Mouse (Mus musculus): ENCODE data around the gene Wdfy4.

Gene Wdfy4

GRCm38 (mm10) chr14:33189849-33190423 lies 4.6 kb upstream of the Wdfy4 start:
- DNase-seq (ENCODE audit: low spot score in 2 of 2): no peak

GRCm38 (mm10) chr14:33189230-33189629 lies 3.9 kb upstream of the Wdfy4 start:
- no peak for DNase-seq (ENCODE audit: low spot score in 2 of 2)

GRCm38 (mm10) chr14:33187201-33187600 lies 1.9 kb upstream of the Wdfy4 start:
- no peak for DNase-seq (ENCODE audit: low spot score in 2 of 2)

- DNase-seq (ENCODE audit: low spot score in 2 of 2): no peak
Measured at GRCm38 (mm10) chr14:33180102-33180501, 5.2 kb downstream of the Wdfy4 start.

DNA sequence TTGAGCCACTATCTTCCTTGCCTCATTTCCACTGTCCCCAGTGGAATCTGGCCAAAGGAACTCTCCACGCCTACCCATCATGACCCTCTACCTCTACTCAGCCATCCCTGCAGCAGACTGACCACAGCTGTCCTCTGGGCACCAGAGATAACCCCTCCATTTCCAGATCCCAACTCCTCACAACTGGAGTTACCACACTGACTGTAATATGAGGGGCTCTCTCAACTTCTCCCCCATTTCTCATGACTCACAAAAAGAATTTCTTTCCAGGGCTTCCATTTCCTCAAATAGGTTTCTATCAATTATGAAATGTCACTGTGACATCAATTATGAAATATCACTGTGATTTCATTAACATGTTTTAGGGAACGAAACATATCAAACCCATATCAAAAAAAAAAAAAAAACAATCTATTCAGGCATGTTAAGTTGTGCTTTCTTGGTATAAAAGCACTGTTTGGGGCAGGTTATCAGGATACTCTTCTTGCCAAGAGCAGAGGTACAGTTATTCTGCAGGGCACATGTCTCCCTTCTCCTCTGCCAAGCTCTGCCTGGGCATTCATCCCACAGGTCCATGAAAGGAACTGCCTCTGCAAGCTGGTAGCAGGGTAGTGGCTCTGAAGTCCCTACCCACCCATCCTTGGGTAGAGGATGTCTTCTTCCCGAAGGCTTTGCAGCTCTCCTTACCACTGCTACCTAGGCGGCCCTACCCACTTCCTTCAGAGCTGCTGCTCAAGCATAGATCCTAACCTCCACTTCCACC lies 10.1 kb downstream of the Wdfy4 start:
- DNase-seq (ENCODE audit: low spot score in 2 of 2): no peak

GRCm38 (mm10) chr14:33171942-33172341 lies 13.4 kb downstream of the Wdfy4 start:
- no peak for DNase-seq (ENCODE audit: low spot score in 2 of 2)

GRCm38 (mm10) chr14:33168750-33169149 lies 16.6 kb downstream of the Wdfy4 start:
- no peak for DNase-seq (ENCODE audit: low spot score in 2 of 2)

- DNase-seq (ENCODE audit: low spot score in 2 of 2): no peak
Measured at GRCm38 (mm10) chr14:33162238-33162637, 23.1 kb downstream of the Wdfy4 start.

GRCm38 (mm10) chr14:33158268-33158667 lies 27.0 kb downstream of the Wdfy4 start:
- no peak for DNase-seq (ENCODE audit: low spot score in 2 of 2)

GRCm38 (mm10) chr14:33152941-33153340 lies 32.4 kb downstream of the Wdfy4 start:
- DNase-seq (ENCODE audit: low spot score in 2 of 2): no peak

DNA sequence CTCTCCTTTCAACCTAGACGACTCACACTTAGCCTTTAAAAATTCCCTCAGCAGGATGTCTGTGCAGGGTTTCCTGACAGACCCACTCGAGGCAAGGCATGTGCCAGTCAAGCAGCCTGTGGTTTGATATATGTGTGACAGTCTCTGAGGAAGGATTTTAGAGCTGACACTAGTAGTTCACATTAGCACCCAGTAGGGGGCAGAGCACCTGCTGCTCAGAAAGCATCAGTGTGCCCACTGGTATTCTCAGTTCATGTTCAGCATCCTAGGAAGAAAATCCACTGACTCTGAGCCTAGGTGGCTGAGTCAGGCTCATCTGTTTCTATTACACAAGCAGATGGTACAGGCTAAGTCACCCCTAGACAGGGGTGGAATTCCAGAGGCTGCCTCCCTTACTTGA lies 39.0 kb downstream of the Wdfy4 start:
- no peak for DNase-seq (ENCODE audit: low spot score in 2 of 2)

- no peak for DNase-seq (ENCODE audit: low spot score in 2 of 2)
Measured at GRCm38 (mm10) chr14:33136843-33137242, 48.5 kb downstream of the Wdfy4 start.

- DNase-seq (ENCODE audit: low spot score in 2 of 2): no peak
Measured at GRCm38 (mm10) chr14:33135170-33135569, 50.1 kb downstream of the Wdfy4 start.

- DNase-seq (ENCODE audit: low spot score in 2 of 2): no peak
Measured at GRCm38 (mm10) chr14:33131044-33131758, 54.1 kb downstream of the Wdfy4 start.

DNA sequence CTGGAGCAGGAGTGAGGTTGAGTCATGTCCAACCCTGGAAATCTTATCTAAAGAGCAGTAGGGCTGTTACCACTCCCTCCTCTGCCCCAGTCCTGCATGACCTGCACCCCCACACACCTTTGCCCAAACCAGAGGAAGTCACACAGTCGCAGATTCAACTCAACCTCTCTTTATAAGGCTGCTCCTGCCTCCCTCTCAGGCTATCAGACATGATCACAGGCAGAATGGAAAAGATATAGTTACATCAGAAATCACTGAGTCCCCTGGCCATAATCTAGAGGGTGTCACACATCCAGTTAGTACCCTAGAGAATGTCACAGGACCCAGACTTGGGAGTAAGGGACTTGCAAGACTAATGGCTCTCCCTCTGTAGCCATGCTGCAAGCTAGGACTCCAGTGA lies 68.7 kb downstream of the Wdfy4 start:
- no peak for DNase-seq (ENCODE audit: low spot score in 2 of 2)

- no peak for DNase-seq (ENCODE audit: low spot score in 2 of 2)
Measured at GRCm38 (mm10) chr14:33104809-33105208, 80.5 kb downstream of the Wdfy4 start.

GRCm38 (mm10) chr14:33101609-33102008 lies 83.7 kb downstream of the Wdfy4 start:
- no peak for DNase-seq (ENCODE audit: low spot score in 2 of 2)

DNA sequence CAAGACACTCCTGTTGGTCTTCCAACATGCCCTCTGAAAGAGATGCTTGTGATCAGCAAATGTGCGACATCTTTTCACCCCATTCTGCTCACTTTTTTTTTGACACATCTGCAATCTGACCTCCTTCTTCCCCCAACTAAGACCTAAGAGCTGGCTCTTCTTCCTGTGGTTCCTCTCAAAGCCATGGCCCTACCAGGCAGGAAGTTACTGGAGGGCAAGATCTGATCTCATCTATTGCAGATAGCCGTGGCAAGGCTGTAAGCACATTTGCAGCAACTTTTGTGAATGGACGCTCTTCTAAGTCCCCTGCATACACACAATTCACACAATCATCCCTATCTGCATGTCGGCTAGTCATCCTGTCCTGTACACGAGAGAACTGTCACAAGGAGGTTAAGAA lies 85.4 kb downstream of the Wdfy4 start:
- no peak for DNase-seq (ENCODE audit: low spot score in 2 of 2)

- DNase-seq (ENCODE audit: low spot score in 2 of 2): no peak
Measured at GRCm38 (mm10) chr14:33099111-33099510, 86.2 kb downstream of the Wdfy4 start.

- peak in 1 of 2 experiments; percentile 47 for DNase-seq (ENCODE audit: low spot score in 2 of 2)
Measured at GRCm38 (mm10) chr14:33096462-33096861, 88.8 kb downstream of the Wdfy4 start.

DNA sequence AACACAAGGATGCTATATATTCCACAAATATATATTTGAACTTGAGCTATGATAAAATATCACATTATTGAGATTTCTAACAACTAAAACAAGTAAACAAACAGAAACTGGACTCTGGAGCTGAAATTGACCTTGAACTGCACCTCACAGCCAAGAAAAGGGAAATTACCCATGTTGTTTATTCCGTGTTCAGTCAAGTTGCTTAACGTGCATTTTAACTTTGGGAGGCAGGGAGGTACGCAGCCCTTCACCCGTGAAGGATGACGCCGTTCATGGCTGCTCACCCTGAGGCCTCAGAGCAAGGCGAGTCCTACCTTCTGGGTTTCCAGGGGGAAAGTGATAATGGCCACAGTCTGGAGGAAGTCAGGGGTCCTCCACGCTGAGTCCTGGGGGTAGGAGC lies 102.0 kb downstream of the Wdfy4 start:
- no peak for DNase-seq (ENCODE audit: low spot score in 2 of 2)

- no peak for DNase-seq (ENCODE audit: low spot score in 2 of 2)
Measured at GRCm38 (mm10) chr14:33082301-33082700, 103.0 kb downstream of the Wdfy4 start.

DNA sequence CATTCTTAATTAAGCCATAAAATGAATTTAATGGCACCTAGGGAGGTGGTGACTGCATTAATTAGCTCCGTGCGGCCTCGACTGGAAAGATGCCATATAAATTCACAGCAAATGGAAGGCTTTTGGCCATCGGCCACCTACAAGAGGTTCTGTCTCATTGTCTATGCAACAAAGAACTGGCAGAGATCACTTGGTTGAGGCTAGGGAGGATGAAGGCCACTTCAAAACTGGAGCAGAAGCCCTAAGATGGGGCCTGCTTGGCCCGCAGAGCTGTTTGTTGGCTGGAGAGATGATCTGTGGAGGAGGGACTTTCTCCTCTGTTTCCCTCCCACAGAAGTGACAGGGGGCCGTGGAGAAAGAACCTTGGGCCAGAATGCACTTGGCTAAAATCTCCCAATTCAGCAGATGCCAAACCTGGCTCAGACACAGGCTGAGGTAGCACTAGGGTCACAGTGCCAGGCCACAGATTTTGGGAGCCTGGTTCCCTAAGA lies 103.9 kb downstream of the Wdfy4 start:
- DNase-seq (ENCODE audit: low spot score in 2 of 2): peak in 1 of 2 experiments; percentile 33

Data from right cerebral cortex, postnatal 10 days (tissue).